Mouse (Mus musculus): ENCODE data around the gene Gm9999. TPM values are rescaled to one million over a fixed set of nuclear protein-coding genes. Genes with fewer than 3 reads are reported as not detected.

The Gm9999 gene
- polyA plus RNA-seq, 1 experiment from 2014 or later = not detected

- no peak overlapping the region for H3K9ac ChIP-seq (replicated peaks; ENCODE audit: low read depth, low read length)
- H3K9me3 ChIP-seq (ENCODE audit: control insufficient read depth, low read length) = no peaks in the 10 kb centered on the region
- no peak overlapping the region for H3K4me3 ChIP-seq (replicated peaks; ENCODE audit: low read length)
- H3K27me3 ChIP-seq (replicated peaks; ENCODE audit: control insufficient read depth, insufficient read depth, low read length) = no peaks in the 10 kb centered on the region
- ATAC-seq = no peak
- WGBS = 85% methylated on average over 3 of the region's 3 CpGs
- no peak overlapping the region for H3K4me2 ChIP-seq (ENCODE audit: low read length)
- peaks cover 12% of the 10 kb centered on the region for H3K4me1 ChIP-seq (replicated peaks; ENCODE audit: control insufficient read depth, insufficient read depth, low read length)
- H3K27ac ChIP-seq (ENCODE audit: low read length) = no peak overlapping the region
- peaks cover 22% of the 10 kb centered on the region for H3K36me3 ChIP-seq (ENCODE audit: control insufficient read depth, insufficient read depth)
Measured at GRCm38 (mm10) chr7:46995558-46995957, 12.2 kb downstream of the Gm9999 start.

GRCm38 (mm10) chr7:46997008-46997407, 13.6 kb downstream of the Gm9999 start:
- H3K27ac ChIP-seq (ENCODE audit: low read length) = no peak overlapping the region
- H3K9ac ChIP-seq (replicated peaks; ENCODE audit: low read depth, low read length) = no peak overlapping the region
- WGBS = 78% methylated on average over 4 of the region's 4 CpGs
- H3K4me3 ChIP-seq (replicated peaks; ENCODE audit: low read length) = no peak overlapping the region
- no peaks in the 10 kb centered on the region for H3K27me3 ChIP-seq (replicated peaks; ENCODE audit: control insufficient read depth, insufficient read depth, low read length)
- H3K4me2 ChIP-seq (ENCODE audit: low read length) = no peak overlapping the region
- H3K9me3 ChIP-seq (ENCODE audit: control insufficient read depth, low read length) = no peaks in the 10 kb centered on the region
- ATAC-seq = no peak
- H3K4me1 ChIP-seq (replicated peaks; ENCODE audit: control insufficient read depth, insufficient read depth, low read length) = peaks cover 22% of the 10 kb centered on the region
- peaks cover 21% of the 10 kb centered on the region for H3K36me3 ChIP-seq (ENCODE audit: control insufficient read depth, insufficient read depth)

- Histone ChIP-seq H3K4me2 (ENCODE audit: low read length) (no peak overlapping the region), H3K9me3 (ENCODE audit: control insufficient read depth, low read length) (no peaks in the 10 kb centered on the region), H3K4me1 (replicated peaks; ENCODE audit: control insufficient read depth, insufficient read depth, low read length) (peaks cover 30% of the 10 kb centered on the region), H3K4me3 (replicated peaks; ENCODE audit: low read length) (no peak overlapping the region), H3K27me3 (replicated peaks; ENCODE audit: control insufficient read depth, insufficient read depth, low read length) (no peaks in the 10 kb centered on the region), H3K27ac (ENCODE audit: low read length) (peak overlapping the region; percentile 34; the same call in 1 of the 2 replicates), H3K36me3 (ENCODE audit: control insufficient read depth, insufficient read depth) (peaks cover 18% of the 10 kb centered on the region), H3K9ac (replicated peaks; ENCODE audit: low read depth, low read length) (no peak overlapping the region)
- WGBS = 69% methylated on average over 21 of the region's 21 CpGs
- ATAC-seq = no peak
Measured at GRCm38 (mm10) chr7:46997644-46998395, 14.4 kb downstream of the Gm9999 start.

- Histone ChIP-seq H3K4me1 (replicated peaks; ENCODE audit: control insufficient read depth, insufficient read depth, low read length) (peaks cover 40% of the 10 kb centered on the region), H3K36me3 (ENCODE audit: control insufficient read depth, insufficient read depth) (peaks cover 15% of the 10 kb centered on the region), H3K4me2 (ENCODE audit: low read length) (no peak overlapping the region), H3K4me3 (replicated peaks; ENCODE audit: low read length) (no peak overlapping the region), H3K27ac (ENCODE audit: low read length) (no peak overlapping the region), H3K27me3 (replicated peaks; ENCODE audit: control insufficient read depth, insufficient read depth, low read length) (no peaks in the 10 kb centered on the region), H3K9me3 (ENCODE audit: control insufficient read depth, low read length) (no peaks in the 10 kb centered on the region), H3K9ac (replicated peaks; ENCODE audit: low read depth, low read length) (no peak overlapping the region)
- 95% methylated on average over 2 of the region's 2 CpGs for WGBS
- no peak for ATAC-seq
Measured at GRCm38 (mm10) chr7:46998942-46999341, 15.6 kb downstream of the Gm9999 start.

- 72% methylated on average over 8 of the region's 8 CpGs for WGBS
- no peak for ATAC-seq
Measured at GRCm38 (mm10) chr7:46999983-47000643, 16.7 kb downstream of the Gm9999 start.

GRCm38 (mm10) chr7:47000644-47000983, 17.2 kb downstream of the Gm9999 start:
- Histone ChIP-seq H3K27me3 (replicated peaks; ENCODE audit: control insufficient read depth, insufficient read depth, low read length) (no peaks in the 10 kb centered on the region), H3K9ac (replicated peaks; ENCODE audit: low read depth, low read length) (no peak overlapping the region), H3K4me2 (ENCODE audit: low read length) (no peak overlapping the region), H3K4me3 (replicated peaks; ENCODE audit: low read length) (no peak overlapping the region), H3K36me3 (ENCODE audit: control insufficient read depth, insufficient read depth) (peaks cover 10% of the 10 kb centered on the region), H3K9me3 (ENCODE audit: control insufficient read depth, low read length) (no peaks in the 10 kb centered on the region), H3K4me1 (replicated peaks; ENCODE audit: control insufficient read depth, insufficient read depth, low read length) (peaks cover 40% of the 10 kb centered on the region), H3K27ac (ENCODE audit: low read length) (peak overlapping the region; percentile 59)
- 22% methylated on average over 3 of the region's 3 CpGs for WGBS
- peak; percentile 97 for ATAC-seq

More at GRCm38 (mm10) chr7:46999983-47000643, 16.7 kb downstream of the Gm9999 start:
- peaks cover 40% of the 10 kb centered on the region for H3K4me1 ChIP-seq (replicated peaks; ENCODE audit: control insufficient read depth, insufficient read depth, low read length)
- H3K36me3 ChIP-seq (ENCODE audit: control insufficient read depth, insufficient read depth) = peaks cover 11% of the 10 kb centered on the region
- no peak overlapping the region for H3K4me3 ChIP-seq (replicated peaks; ENCODE audit: low read length)
- no peaks in the 10 kb centered on the region for H3K27me3 ChIP-seq (replicated peaks; ENCODE audit: control insufficient read depth, insufficient read depth, low read length)
- no peaks in the 10 kb centered on the region for H3K9me3 ChIP-seq (ENCODE audit: control insufficient read depth, low read length)
- no peak overlapping the region for H3K4me2 ChIP-seq (ENCODE audit: low read length)
- peak overlapping the region; percentile 62 for H3K27ac ChIP-seq (ENCODE audit: low read length)
- no peak overlapping the region for H3K9ac ChIP-seq (replicated peaks; ENCODE audit: low read depth, low read length)

GRCm38 (mm10) chr7:47001125-47001899, 17.9 kb downstream of the Gm9999 start:
- H3K27ac ChIP-seq (ENCODE audit: low read length) = peak overlapping the region; percentile 46
- peaks cover 40% of the 10 kb centered on the region for H3K4me1 ChIP-seq (replicated peaks; ENCODE audit: control insufficient read depth, insufficient read depth, low read length)
- no peak overlapping the region for H3K4me3 ChIP-seq (replicated peaks; ENCODE audit: low read length)
- H3K9ac ChIP-seq (replicated peaks; ENCODE audit: low read depth, low read length) = no peak overlapping the region
- peaks cover 8% of the 10 kb centered on the region for H3K36me3 ChIP-seq (ENCODE audit: control insufficient read depth, insufficient read depth)
- no peak for ATAC-seq
- no peak overlapping the region for H3K4me2 ChIP-seq (ENCODE audit: low read length)
- no peaks in the 10 kb centered on the region for H3K27me3 ChIP-seq (replicated peaks; ENCODE audit: control insufficient read depth, insufficient read depth, low read length)
- H3K9me3 ChIP-seq (ENCODE audit: control insufficient read depth, low read length) = no peaks in the 10 kb centered on the region
- WGBS = 55% methylated on average over 5 of the region's 5 CpGs

GRCm38 (mm10) chr7:47001900-47002275, 18.5 kb downstream of the Gm9999 start:
- no peak overlapping the region for H3K4me3 ChIP-seq (replicated peaks; ENCODE audit: low read length)
- ATAC-seq = no peak
- H3K27me3 ChIP-seq (replicated peaks; ENCODE audit: control insufficient read depth, insufficient read depth, low read length) = no peaks in the 10 kb centered on the region
- H3K4me2 ChIP-seq (ENCODE audit: low read length) = no peak overlapping the region
- H3K36me3 ChIP-seq (ENCODE audit: control insufficient read depth, insufficient read depth) = peaks cover 8% of the 10 kb centered on the region
- no peak overlapping the region for H3K27ac ChIP-seq (ENCODE audit: low read length)
- peaks cover 43% of the 10 kb centered on the region for H3K4me1 ChIP-seq (replicated peaks; ENCODE audit: control insufficient read depth, insufficient read depth, low read length)
- 53% methylated on average over 4 of the region's 4 CpGs for WGBS
- H3K9me3 ChIP-seq (ENCODE audit: control insufficient read depth, low read length) = no peaks in the 10 kb centered on the region
- no peak overlapping the region for H3K9ac ChIP-seq (replicated peaks; ENCODE audit: low read depth, low read length)

GRCm38 (mm10) chr7:47003411-47004115, 20.2 kb downstream of the Gm9999 start:
- ATAC-seq = no peak
- Histone ChIP-seq H3K4me2 (ENCODE audit: low read length) (no peak overlapping the region), H3K27me3 (replicated peaks; ENCODE audit: control insufficient read depth, insufficient read depth, low read length) (no peaks in the 10 kb centered on the region), H3K27ac (ENCODE audit: low read length) (peak overlapping the region; percentile 75), H3K9ac (replicated peaks; ENCODE audit: low read depth, low read length) (no peak overlapping the region), H3K36me3 (ENCODE audit: control insufficient read depth, insufficient read depth) (peaks cover 3% of the 10 kb centered on the region; the same call in 1 of the 2 replicates), H3K4me3 (replicated peaks; ENCODE audit: low read length) (no peak overlapping the region), H3K9me3 (ENCODE audit: control insufficient read depth, low read length) (no peaks in the 10 kb centered on the region), H3K4me1 (replicated peaks; ENCODE audit: control insufficient read depth, insufficient read depth, low read length) (peaks cover 43% of the 10 kb centered on the region)
- WGBS = 11% methylated on average over 3 of the region's 3 CpGs

Measured in forebrain, embryonic 16.5 days (tissue).